Mouse (Mus musculus) limb, embryonic 14.5 days (tissue): ENCODE data around the gene Olfr1047. TPM values are rescaled to one million over a fixed set of nuclear protein-coding genes. Genes with fewer than 3 reads are reported as not detected.

Experiments used
- ATAC-seq: fragments of 200-750 bp; cut with Nextera tagmentation; 2 replicates; pipeline ENCODE4 v1.8.0; 2017; ENCODE audit warnings: low read depth, moderate number of reproducible peaks, moderate TSS enrichment; ENCODE audit not compliant: low FRiP score
- DNase-seq: peaks from one replicate; pipeline ENCODE4 v3.0.0-alpha.2; 2015; ENCODE audit warnings: low spot score
- H3K27ac ChIP-seq: fragments of 300-500 bp; sonication (generic); replicated peaks from 2 replicates; pipeline ENCODE4 v1.5.1; 2014; ENCODE audit warnings: low read depth, mild to moderate bottlenecking, low read length, moderate library complexity, mixed read lengths
- H3K27me3 ChIP-seq: fragments of 300-500 bp; sonication (generic); 2 replicates; pipeline ENCODE4 v1.6.1; 2014; ENCODE audit warnings: low read length, mixed read lengths; ENCODE audit not compliant: control insufficient read depth, insufficient read depth
- H3K36me3 ChIP-seq: fragments of 300-500 bp; sonication (generic); 2 replicates; pipeline ENCODE4 v1.6.1; 2014; ENCODE audit warnings: mild to moderate bottlenecking, low read length, moderate library complexity, mixed read lengths; ENCODE audit not compliant: control insufficient read depth, insufficient read depth
- H3K4me1 ChIP-seq: fragments of 300-500 bp; sonication (generic); 2 replicates; pipeline ENCODE4 v1.6.1; 2014; ENCODE audit warnings: antibody characterized with exemption, low read length, mixed read lengths; ENCODE audit not compliant: control insufficient read depth, insufficient read depth
- H3K4me2 ChIP-seq: fragments of 300-500 bp; sonication (generic); replicated peaks from 2 replicates; pipeline ENCODE4 v1.6.1; 2014; ENCODE audit warnings: low read depth, mild to moderate bottlenecking, low read length, moderate library complexity; ENCODE audit not compliant: severe bottlenecking
- H3K4me3 ChIP-seq: fragments of 300-500 bp; sonication (generic); replicated peaks from 2 replicates; pipeline ENCODE4 v1.5.1; 2014; ENCODE audit warnings: low read length
- H3K9ac ChIP-seq: fragments of 300-500 bp; sonication (generic); 2 replicates; pipeline ENCODE4 v1.6.1; 2014; ENCODE audit warnings: mild to moderate bottlenecking, low read depth, low read length, moderate library complexity; ENCODE audit not compliant: severe bottlenecking
- H3K9me3 ChIP-seq: fragments of 300-500 bp; sonication (generic); 2 replicates; pipeline ENCODE4 v1.6.1; 2016; ENCODE audit warnings: low read length; ENCODE audit not compliant: control insufficient read depth
- POLR2A ChIP-seq: fragments of 200-500 bp; IDR thresholded peaks from 2 replicates; pipeline ENCODE4 v1.8.0; 2012; ENCODE audit warnings: inconsistent platforms, mild to moderate bottlenecking, moderate library complexity, borderline replicate concordance; ENCODE audit not compliant: insufficient read depth, insufficient read length; ENCODE audit errors: extremely low read depth
- WGBS: fragments of 180-500 bp; shearing (Covaris S2); extraction: QIAGEN DNeasy Blood & Tissue Kit; methylation state at CpG from one replicate; pipeline ENCODE4 v1.1.7; 2014; 5-methylcytosine and 5-hydroxymethylcytosine counted together
- polyA plus RNA-seq, 2 experiments: library from polyadenylated mRNA; depleted of rRNA in 1 of 2; stranded (reverse) in 1 of 2; unstranded in 1 of 2; fragments of >200 nt; fragmentation: Nextera tagmentation in 1 of 2; extraction: Ambion mirVana in 1 of 2; gene quantifications; 2 replicates each; pipeline versions ENCODE4 v1.2.1 to v1.2.3; 2012 to 2014

Olfr1047 gene
- polyA plus RNA-seq, 2 experiments = not detected

DNA sequence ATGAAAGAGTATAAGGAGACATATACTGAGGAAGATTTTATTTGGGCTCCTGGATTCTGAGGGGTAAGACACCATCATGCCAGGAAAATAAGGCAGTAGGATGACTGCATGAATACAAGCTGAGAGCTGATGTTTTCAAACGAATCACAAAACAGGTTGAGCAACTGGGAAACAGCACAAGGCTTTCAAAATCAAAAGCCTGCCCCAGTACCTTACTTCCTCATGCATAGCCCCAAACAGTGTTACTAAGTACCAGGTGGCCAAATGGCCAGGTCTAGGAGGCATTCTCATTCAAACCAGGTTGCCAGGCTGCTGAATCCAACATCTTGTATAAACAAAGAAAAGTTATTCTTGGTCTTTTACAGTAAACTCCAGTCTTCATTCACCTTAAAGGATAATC is 35.3 kb downstream of the Olfr1047 start:
- H3K27ac ChIP-seq = no peak overlapping the region
- DNase-seq (no peak), ATAC-seq (no peak)
- 26% methylated on average over 1 of the region's 1 CpGs for WGBS
- H3K36me3 ChIP-seq = no peaks in the 10 kb centered on the region
- no peaks in the 10 kb centered on the region for H3K27me3 ChIP-seq
- no peak for TF ChIP-seq POLR2A
- H3K9ac ChIP-seq = no peak overlapping the region
- H3K9me3 ChIP-seq = no peaks in the 10 kb centered on the region
- no peak overlapping the region for H3K4me3 ChIP-seq
- H3K4me1 ChIP-seq = no peaks in the 10 kb centered on the region
- no peak overlapping the region for H3K4me2 ChIP-seq

DNA sequence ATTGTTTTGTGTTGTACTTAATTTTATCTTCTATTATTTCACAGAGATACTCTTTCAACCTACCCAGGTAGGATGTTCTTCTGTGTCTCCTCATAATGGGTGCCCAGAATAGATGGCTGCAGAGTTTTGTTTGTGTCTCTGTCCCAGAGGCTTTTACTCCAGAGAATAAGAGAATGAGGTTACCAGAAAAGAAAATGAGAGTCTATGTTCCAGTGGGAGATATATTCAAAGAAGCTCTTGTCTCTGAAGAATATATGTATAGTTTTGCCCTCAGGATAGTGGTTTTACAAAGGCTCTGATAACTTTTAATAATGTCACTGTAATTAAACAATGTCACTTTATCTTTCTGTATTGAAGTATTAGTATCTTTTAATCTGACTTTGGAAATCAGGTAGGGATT is 45.6 kb downstream of the Olfr1047 start, which contains the start of gene Olfr52:
Gene Olfr52, minus strand, starts transcription at position 101 of the 400 bp plus-strand sequence.
- Histone ChIP-seq H3K9ac (no peak within 1 kb of the TSS), H3K4me1 (no peaks in the 10 kb centered on the region), H3K27me3 (no peaks in the 10 kb centered on the region), H3K27ac (no peak within 1 kb of the TSS), H3K36me3 (no peaks in the 10 kb centered on the region), H3K4me2 (no peak within 1 kb of the TSS), H3K4me3 (no peak within 1 kb of the TSS), H3K9me3 (no peaks in the 10 kb centered on the region)
- no peak for ATAC-seq
- no peak for DNase-seq
- TF ChIP-seq POLR2A = no peak

DNA sequence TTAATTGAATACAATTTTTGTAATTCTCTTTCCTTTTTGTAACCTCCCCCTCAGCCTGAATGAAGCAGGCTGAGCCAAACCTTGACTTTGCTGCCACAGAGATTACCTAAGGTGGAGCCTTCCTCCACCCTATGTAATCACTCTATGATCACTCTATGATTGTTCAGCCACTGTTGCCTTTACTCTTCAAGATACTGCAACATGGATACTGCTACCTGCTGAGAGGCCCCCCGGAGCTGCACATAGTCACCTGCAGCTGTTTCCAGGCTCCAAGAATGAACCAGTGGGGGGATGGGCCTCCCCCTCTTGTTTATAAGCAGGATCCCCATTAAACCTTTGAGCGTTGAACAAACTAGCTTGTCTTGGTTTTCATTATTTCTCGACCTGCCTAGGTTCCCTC is 51.3 kb downstream of the Olfr1047 start:
- no peaks in the 10 kb centered on the region for H3K4me1 ChIP-seq
- no peaks in the 10 kb centered on the region for H3K9me3 ChIP-seq
- no peak overlapping the region for H3K4me3 ChIP-seq
- H3K9ac ChIP-seq = no peak overlapping the region
- 69% methylated on average over 3 of the region's 3 CpGs for WGBS
- H3K27me3 ChIP-seq = no peaks in the 10 kb centered on the region
- no peak for DNase-seq
- H3K27ac ChIP-seq = no peak overlapping the region
- H3K4me2 ChIP-seq = no peak overlapping the region
- H3K36me3 ChIP-seq = no peaks in the 10 kb centered on the region
- TF ChIP-seq POLR2A = no peak
- ATAC-seq = no peak

DNA sequence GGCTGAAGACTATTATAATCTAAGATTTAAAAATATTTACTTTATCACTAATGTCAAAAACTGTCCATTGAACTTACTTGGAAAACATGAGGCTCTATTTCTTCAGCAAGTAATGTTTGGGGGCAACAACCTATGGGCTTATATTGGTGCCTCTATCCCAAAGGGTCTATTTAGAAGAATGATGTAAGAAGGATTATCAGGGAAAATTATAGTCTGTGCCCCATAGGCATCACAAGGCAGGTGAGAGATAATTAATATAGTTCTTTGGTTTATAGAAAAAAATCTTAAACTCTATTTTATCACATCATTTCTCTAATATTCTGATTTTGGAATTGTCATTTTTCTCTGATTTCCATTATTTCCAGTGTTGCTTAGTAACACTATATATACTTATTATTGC is 53.5 kb downstream of the Olfr1047 start, which contains the start of gene Olfr1044:
Gene Olfr1044, minus strand, starts transcription at position 101 of the 400 bp plus-strand sequence.
- Histone ChIP-seq H3K9ac (no peak within 1 kb of the TSS), H3K9me3 (no peaks in the 10 kb centered on the region), H3K4me2 (no peak within 1 kb of the TSS), H3K36me3 (no peaks in the 10 kb centered on the region), H3K4me1 (no peaks in the 10 kb centered on the region), H3K4me3 (no peak within 1 kb of the TSS), H3K27ac (no peak within 1 kb of the TSS), H3K27me3 (no peaks in the 10 kb centered on the region)
- ATAC-seq = no peak
- DNase-seq = no peak
- no peak for TF ChIP-seq POLR2A

Other genes with a start within 250 kb of the Olfr1047 start
- not detected in 2 replicates for gene Olfr1031, start 241.1 kb downstream of the Olfr1047 start, polyA plus RNA-seq (2012; rRNA removed)
- gene Olfr1031, start 241.1 kb downstream of the Olfr1047 start, polyA plus RNA-seq (2014; fragmentation: Nextera tagmentation; extraction: Ambion mirVana) = not detected in 2 replicates
- gene Olfr1032, start 225.9 kb downstream of the Olfr1047 start, polyA plus RNA-seq (2012; rRNA removed) = not detected in 2 replicates
- not detected in 2 replicates for gene Olfr1032, start 225.9 kb downstream of the Olfr1047 start, polyA plus RNA-seq (2014; fragmentation: Nextera tagmentation; extraction: Ambion mirVana)
- 0.67 and 0.73 TPM in 2 replicates for gene Olfr1033, start 210.8 kb downstream of the Olfr1047 start, polyA plus RNA-seq (2012; rRNA removed)
- gene Olfr1033, start 210.8 kb downstream of the Olfr1047 start, polyA plus RNA-seq (2014; fragmentation: Nextera tagmentation; extraction: Ambion mirVana) = 0.39 and 1.1 TPM in 2 replicates
- 0.12 and 0.13 TPM in 2 replicates for gene Olfr1034, start 185.5 kb downstream of the Olfr1047 start, polyA plus RNA-seq (2012; rRNA removed)
- not detected in 2 replicates for gene Olfr1034, start 185.5 kb downstream of the Olfr1047 start, polyA plus RNA-seq (2014; fragmentation: Nextera tagmentation; extraction: Ambion mirVana)
- not detected in 2 replicates for gene Olfr1036, start 157.4 kb downstream of the Olfr1047 start, polyA plus RNA-seq (2012; rRNA removed)
- not detected in 2 replicates for gene Olfr1036, start 157.4 kb downstream of the Olfr1047 start, polyA plus RNA-seq (2014; fragmentation: Nextera tagmentation; extraction: Ambion mirVana)
- gene Olfr1037, start 144.0 kb downstream of the Olfr1047 start, polyA plus RNA-seq (2012; rRNA removed) = not detected in 2 replicates
- gene Olfr1037, start 144.0 kb downstream of the Olfr1047 start, polyA plus RNA-seq (2014; fragmentation: Nextera tagmentation; extraction: Ambion mirVana) = not detected in 2 replicates
- gene Olfr1039, start 95.5 kb downstream of the Olfr1047 start, polyA plus RNA-seq (2012; rRNA removed) = not detected in 2 replicates
- not detected in 2 replicates for gene Olfr1039, start 95.5 kb downstream of the Olfr1047 start, polyA plus RNA-seq (2014; fragmentation: Nextera tagmentation; extraction: Ambion mirVana)
- gene Olfr1040, start 84.7 kb downstream of the Olfr1047 start, polyA plus RNA-seq (2012; rRNA removed) = not detected in 2 replicates
- gene Olfr1040, start 84.7 kb downstream of the Olfr1047 start, polyA plus RNA-seq (2014; fragmentation: Nextera tagmentation; extraction: Ambion mirVana) = not detected in 2 replicates
- gene Olfr1042, start 69.6 kb downstream of the Olfr1047 start, polyA plus RNA-seq (2012; rRNA removed) = not detected in 2 replicates
- gene Olfr1042, start 69.6 kb downstream of the Olfr1047 start, polyA plus RNA-seq (2014; fragmentation: Nextera tagmentation; extraction: Ambion mirVana) = not detected in 2 replicates
- gene Olfr1043, start 63.9 kb downstream of the Olfr1047 start, polyA plus RNA-seq (2012; rRNA removed) = not detected in 2 replicates
- not detected in 2 replicates for gene Olfr1043, start 63.9 kb downstream of the Olfr1047 start, polyA plus RNA-seq (2014; fragmentation: Nextera tagmentation; extraction: Ambion mirVana)
- gene Olfr1044, start 53.6 kb downstream of the Olfr1047 start, polyA plus RNA-seq (2012; rRNA removed) = not detected in 2 replicates
- gene Olfr1044, start 53.6 kb downstream of the Olfr1047 start, polyA plus RNA-seq (2014; fragmentation: Nextera tagmentation; extraction: Ambion mirVana) = not detected in 2 replicates
- not detected in 2 replicates for gene Olfr52, start 45.7 kb downstream of the Olfr1047 start, polyA plus RNA-seq (2012; rRNA removed)
- gene Olfr52, start 45.7 kb downstream of the Olfr1047 start, polyA plus RNA-seq (2014; fragmentation: Nextera tagmentation; extraction: Ambion mirVana) = not detected in 2 replicates
- gene Olfr1045, start 28.4 kb downstream of the Olfr1047 start, polyA plus RNA-seq (2012; rRNA removed) = not detected in 2 replicates
- not detected in 2 replicates for gene Olfr1045, start 28.4 kb downstream of the Olfr1047 start, polyA plus RNA-seq (2014; fragmentation: Nextera tagmentation; extraction: Ambion mirVana)
- gene Olfr1046, start 12.1 kb downstream of the Olfr1047 start, polyA plus RNA-seq (2012; rRNA removed) = not detected in 2 replicates
- gene Olfr1046, start 12.1 kb downstream of the Olfr1047 start, polyA plus RNA-seq (2014; fragmentation: Nextera tagmentation; extraction: Ambion mirVana) = not detected in 2 replicates
- not detected in 2 replicates for gene Olfr1048, start 8.9 kb upstream of the Olfr1047 start, polyA plus RNA-seq (2012; rRNA removed)
- gene Olfr1048, start 8.9 kb upstream of the Olfr1047 start, polyA plus RNA-seq (2014; fragmentation: Nextera tagmentation; extraction: Ambion mirVana) = not detected in 2 replicates
- not detected in 2 replicates for gene Olfr1049, start 26.9 kb upstream of the Olfr1047 start, polyA plus RNA-seq (2012; rRNA removed)
- not detected in 2 replicates for gene Olfr1049, start 26.9 kb upstream of the Olfr1047 start, polyA plus RNA-seq (2014; fragmentation: Nextera tagmentation; extraction: Ambion mirVana)
- not detected in 2 replicates for gene Olfr1051, start 47.7 kb upstream of the Olfr1047 start, polyA plus RNA-seq (2012; rRNA removed)
- not detected in 2 replicates for gene Olfr1051, start 47.7 kb upstream of the Olfr1047 start, polyA plus RNA-seq (2014; fragmentation: Nextera tagmentation; extraction: Ambion mirVana)
- gene Olfr1052, start 61.1 kb upstream of the Olfr1047 start, polyA plus RNA-seq (2012; rRNA removed) = not detected in 2 replicates
- not detected in 2 replicates for gene Olfr1052, start 61.1 kb upstream of the Olfr1047 start, polyA plus RNA-seq (2014; fragmentation: Nextera tagmentation; extraction: Ambion mirVana)
- gene Olfr1053, start 83.9 kb upstream of the Olfr1047 start, polyA plus RNA-seq (2012; rRNA removed) = not detected in 2 replicates
- gene Olfr1053, start 83.9 kb upstream of the Olfr1047 start, polyA plus RNA-seq (2014; fragmentation: Nextera tagmentation; extraction: Ambion mirVana) = not detected in 2 replicates
- not detected in 2 replicates for gene Olfr1054, start 104.0 kb upstream of the Olfr1047 start, polyA plus RNA-seq (2012; rRNA removed)
- not detected in 2 replicates for gene Olfr1054, start 104.0 kb upstream of the Olfr1047 start, polyA plus RNA-seq (2014; fragmentation: Nextera tagmentation; extraction: Ambion mirVana)
- gene Olfr1055, start 118.9 kb upstream of the Olfr1047 start, polyA plus RNA-seq (2012; rRNA removed) = not detected in 2 replicates
- gene Olfr1055, start 118.9 kb upstream of the Olfr1047 start, polyA plus RNA-seq (2014; fragmentation: Nextera tagmentation; extraction: Ambion mirVana) = not detected in 2 replicates
- not detected in 2 replicates for gene Olfr1056, start 131.1 kb upstream of the Olfr1047 start, polyA plus RNA-seq (2012; rRNA removed)
- gene Olfr1056, start 131.1 kb upstream of the Olfr1047 start, polyA plus RNA-seq (2014; fragmentation: Nextera tagmentation; extraction: Ambion mirVana) = not detected in 2 replicates
- not detected in 2 replicates for gene Olfr1057, start 147.0 kb upstream of the Olfr1047 start, polyA plus RNA-seq (2012; rRNA removed)
- gene Olfr1057, start 147.0 kb upstream of the Olfr1047 start, polyA plus RNA-seq (2014; fragmentation: Nextera tagmentation; extraction: Ambion mirVana) = not detected in 2 replicates
- gene Olfr1058, start 157.2 kb upstream of the Olfr1047 start, polyA plus RNA-seq (2012; rRNA removed) = not detected in 2 replicates
- not detected in 2 replicates for gene Olfr1058, start 157.2 kb upstream of the Olfr1047 start, polyA plus RNA-seq (2014; fragmentation: Nextera tagmentation; extraction: Ambion mirVana)
- not detected in 2 replicates for gene Olfr1061, start 182.6 kb upstream of the Olfr1047 start, polyA plus RNA-seq (2012; rRNA removed)
- gene Olfr1061, start 182.6 kb upstream of the Olfr1047 start, polyA plus RNA-seq (2014; fragmentation: Nextera tagmentation; extraction: Ambion mirVana) = not detected in 2 replicates
- gene Olfr1062, start 195.3 kb upstream of the Olfr1047 start, polyA plus RNA-seq (2012; rRNA removed) = not detected in 2 replicates
- gene Olfr1062, start 195.3 kb upstream of the Olfr1047 start, polyA plus RNA-seq (2014; fragmentation: Nextera tagmentation; extraction: Ambion mirVana) = not detected in 2 replicates
- gene Olfr1065, start 219.2 kb upstream of the Olfr1047 start, polyA plus RNA-seq (2012; rRNA removed) = not detected in 2 replicates
- gene Olfr1065, start 219.2 kb upstream of the Olfr1047 start, polyA plus RNA-seq (2014; fragmentation: Nextera tagmentation; extraction: Ambion mirVana) = not detected in 2 replicates
- not detected in 2 replicates for gene Olfr1066, start 224.9 kb upstream of the Olfr1047 start, polyA plus RNA-seq (2012; rRNA removed)
- gene Olfr1066, start 224.9 kb upstream of the Olfr1047 start, polyA plus RNA-seq (2014; fragmentation: Nextera tagmentation; extraction: Ambion mirVana) = not detected in 2 replicates